Mouse (Mus musculus) limb, embryonic 12.5 days (tissue): Measurements from ENCODE around the gene Ccdc113. TPM values are rescaled to one million over a fixed set of nuclear protein-coding genes. Genes with fewer than 3 reads are reported as not detected.

Experiments used
- ATAC-seq: fragments of 200-750 bp; cut with Nextera tagmentation; 2 replicates; pipeline ENCODE4 v1.8.0; 2017; ENCODE audit warnings: low read depth, moderate TSS enrichment; ENCODE audit not compliant: insufficient number of reproducible peaks, insufficient read depth, low FRiP score, low TSS enrichment
- H3K27ac ChIP-seq: fragments of 300-500 bp; sonication (generic); 2 replicates; pipeline ENCODE4 v1.5.1; 2016; ENCODE audit warnings: mild to moderate bottlenecking, moderate library complexity
- H3K27me3 ChIP-seq: fragments of 300-500 bp; sonication (generic); 2 replicates; pipeline ENCODE4 v1.6.1; 2016; ENCODE audit warnings: mild to moderate bottlenecking, moderate library complexity
- H3K36me3 ChIP-seq: fragments of 300-500 bp; sonication (generic); 2 replicates; pipeline ENCODE4 v1.6.1; 2016; ENCODE audit warnings: mild to moderate bottlenecking, moderate library complexity
- H3K4me1 ChIP-seq: fragments of 300-500 bp; sonication (generic); replicated peaks from 2 replicates; pipeline ENCODE4 v1.6.1; 2016
- H3K4me2 ChIP-seq: fragments of 300-500 bp; sonication (generic); 2 replicates; pipeline ENCODE4 v1.6.1; 2016; ENCODE audit warnings: mild to moderate bottlenecking, moderate library complexity
- H3K4me3 ChIP-seq: fragments of 300-500 bp; sonication (generic); replicated peaks from 2 replicates; pipeline ENCODE4 v1.5.1; 2016; ENCODE audit warnings: mild to moderate bottlenecking
- H3K9ac ChIP-seq: fragments of 300-500 bp; sonication (generic); replicated peaks from 2 replicates; pipeline ENCODE4 v1.6.1; 2016; ENCODE audit warnings: mild to moderate bottlenecking, moderate library complexity
- H3K9me3 ChIP-seq: fragments of 300-500 bp; sonication (generic); 2 replicates; pipeline ENCODE4 v1.6.1; 2016; ENCODE audit warnings: mild to moderate bottlenecking, moderate library complexity
- WGBS: fragments of 180-500 bp; shearing (Covaris S2); methylation state at CpG from one replicate; pipeline ENCODE4 v1.1.7; 2016; 5-methylcytosine and 5-hydroxymethylcytosine counted together
- polyA plus RNA-seq: library from polyadenylated mRNA; unstranded; fragments of >200 nt; fragmentation: Nextera tagmentation; extraction: Ambion mirVana; gene quantifications from 2 replicates; pipeline ENCODE4 v1.2.1, GENCODE M21; 2016

Ccdc113 gene
- not detected in 2 replicates for polyA plus RNA-seq

DNA sequence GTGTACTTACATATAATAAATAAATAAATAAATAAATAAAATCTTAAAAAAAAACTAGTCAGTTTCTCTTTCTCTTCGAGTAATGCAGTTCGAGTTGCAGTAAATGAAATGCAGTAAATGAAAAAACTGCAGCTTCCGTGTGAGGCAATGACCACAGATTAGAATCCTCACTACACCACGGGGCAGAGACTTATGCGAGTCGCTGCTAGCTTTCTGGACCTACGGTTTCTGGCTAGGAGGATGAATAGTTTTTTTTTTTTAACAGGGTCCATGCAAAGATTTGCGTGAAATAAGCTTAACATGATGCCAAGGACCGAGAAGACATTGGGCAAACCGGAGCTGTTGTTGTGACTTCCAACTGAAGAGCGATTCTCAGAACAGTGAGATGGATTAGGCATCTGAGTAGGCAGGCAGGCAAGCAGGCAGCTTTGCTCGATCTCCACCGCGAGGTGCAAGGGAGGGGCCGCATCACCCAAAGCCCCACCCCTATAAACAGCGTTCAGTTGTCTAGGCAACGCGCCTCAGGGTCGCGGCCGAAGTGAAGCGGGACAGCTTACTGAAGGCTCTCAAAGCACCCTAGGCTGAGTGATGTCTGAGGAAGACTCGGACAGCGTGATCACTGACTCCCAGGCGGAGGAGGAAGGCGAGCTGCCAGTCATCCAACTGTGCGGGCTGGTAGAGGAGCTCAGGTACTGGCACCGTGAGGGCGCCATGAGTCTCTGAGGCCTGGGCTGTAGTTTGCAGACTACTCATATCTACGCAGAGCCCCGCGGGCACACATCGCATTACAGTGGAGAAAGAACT is at the start of gene Ccdc113:
Gene Ccdc113, plus strand, starts transcription at position 502 of the 804 bp plus-strand sequence.
- H3K27ac ChIP-seq: no peak within 1 kb of the TSS
- no peaks in the 10 kb centered on the region for H3K36me3 ChIP-seq
- 9% methylated on average over 33 of the region's 33 CpGs for WGBS
- peak within 1 kb of the TSS; percentile 73 for H3K4me2 ChIP-seq
- peak; percentile 71 for ATAC-seq
- no peaks in the 10 kb centered on the region for H3K9me3 ChIP-seq
- H3K4me3 ChIP-seq: peak within 1 kb of the TSS; percentile 45
- H3K27me3 ChIP-seq: peaks cover 7% of the 10 kb centered on the region; the same call in 1 of the 2 replicates
- H3K4me1 ChIP-seq: no peaks in the 10 kb centered on the region
- peak within 1 kb of the TSS; percentile 37; the same call in 1 of the 2 replicates for H3K9ac ChIP-seq

DNA sequence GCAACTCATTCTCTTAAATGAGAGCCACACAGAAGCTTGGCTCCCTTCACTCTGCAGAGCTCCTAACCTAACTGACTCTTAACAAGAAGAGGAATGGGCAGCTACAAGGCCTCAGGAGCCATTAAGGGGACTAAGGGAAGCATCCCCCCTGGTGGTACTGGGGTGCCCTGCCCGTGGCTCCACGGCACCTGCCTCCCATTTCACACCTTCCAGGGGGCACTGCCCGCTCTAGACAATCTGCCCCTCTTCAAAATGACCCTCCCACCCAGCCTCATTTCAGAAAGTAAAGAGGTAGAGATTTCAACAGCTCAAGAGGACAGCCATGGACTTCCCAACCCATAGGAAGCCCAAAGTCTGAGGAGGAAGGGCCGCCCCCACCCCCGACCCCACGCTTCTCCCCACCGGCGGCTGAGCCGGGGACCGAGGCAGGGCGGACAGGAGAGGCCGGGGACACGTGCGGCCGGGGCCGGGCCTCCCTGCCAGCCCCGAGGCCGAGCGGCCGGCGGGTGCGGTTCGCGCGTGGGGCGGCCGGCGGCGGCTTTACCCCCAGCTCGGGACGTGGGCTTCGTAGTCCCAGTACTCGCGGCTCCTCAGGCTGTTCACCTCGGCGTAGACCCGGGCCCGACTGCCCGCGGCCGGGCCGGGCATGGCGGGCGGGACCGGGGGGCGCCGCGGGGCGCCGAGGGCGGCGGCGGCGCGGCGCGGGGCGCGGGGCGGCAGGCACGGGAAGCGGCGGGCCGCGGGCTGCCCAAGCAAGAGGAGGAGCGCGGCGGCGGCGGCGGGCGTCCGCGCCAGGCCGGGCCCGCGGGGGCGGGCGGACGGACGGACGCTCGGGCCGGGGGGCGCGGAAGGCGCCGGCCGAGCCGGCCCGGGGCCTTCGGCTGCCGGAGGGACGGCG is 45.8 kb upstream of the Ccdc113 start:
- WGBS: under 1% methylated on average over 80 of the region's 95 CpGs
- peak overlapping the region; percentile 99 for H3K4me3 ChIP-seq
- ATAC-seq: no peak
- peak overlapping the region; percentile 67; the same call in 1 of the 2 replicates for H3K27ac ChIP-seq
- H3K36me3 ChIP-seq: peaks cover 37% of the 10 kb centered on the region
- H3K9me3 ChIP-seq: no peaks in the 10 kb centered on the region
- H3K27me3 ChIP-seq: no peaks in the 10 kb centered on the region; the same call in 1 of the 2 replicates
- peak overlapping the region; percentile 96 for H3K4me2 ChIP-seq
- H3K9ac ChIP-seq: peak overlapping the region; percentile 98
- H3K4me1 ChIP-seq: peaks cover 11% of the 10 kb centered on the region

DNA sequence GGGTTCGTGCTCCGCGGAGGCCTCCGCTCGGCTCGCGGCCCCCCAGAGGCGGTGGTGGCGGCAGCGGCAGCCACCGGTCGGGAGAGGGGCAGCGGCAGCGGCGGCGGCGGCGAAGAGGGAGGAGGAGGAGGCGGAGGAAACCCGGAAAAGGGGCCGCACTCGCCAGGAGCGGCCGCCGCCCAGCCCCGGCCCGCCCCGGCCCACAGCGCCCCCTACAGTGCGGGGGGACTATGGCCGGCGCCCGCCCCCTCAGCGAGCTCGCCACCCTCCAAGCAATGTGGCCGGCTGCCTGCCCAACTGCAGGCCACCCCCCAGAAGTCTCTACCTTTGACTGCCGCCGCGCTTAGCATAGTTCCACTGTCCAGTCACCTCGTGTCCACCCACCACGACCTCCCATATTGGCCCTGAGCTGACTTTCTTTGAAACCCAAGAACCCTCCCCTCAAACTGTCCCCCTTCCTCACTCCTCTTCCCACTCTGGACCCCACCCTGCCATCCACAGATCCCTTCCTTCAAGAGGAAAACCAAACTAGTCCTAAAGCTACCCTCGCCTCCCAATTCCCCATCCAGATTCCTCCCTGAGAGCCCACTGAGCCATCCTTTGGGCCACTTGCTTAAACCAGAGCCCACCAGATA is 45.1 kb upstream of the Ccdc113 start:
- no peaks in the 10 kb centered on the region; the same call in 1 of the 2 replicates for H3K27me3 ChIP-seq
- H3K9me3 ChIP-seq: no peaks in the 10 kb centered on the region
- peak overlapping the region; percentile 62 for H3K4me2 ChIP-seq
- H3K9ac ChIP-seq: peak overlapping the region; percentile 98
- peaks cover 11% of the 10 kb centered on the region for H3K4me1 ChIP-seq
- H3K36me3 ChIP-seq: peaks cover 30% of the 10 kb centered on the region
- peak; percentile 91 for ATAC-seq
- peak overlapping the region; percentile 99 for H3K4me3 ChIP-seq
- WGBS: 2% methylated on average over 28 of the region's 42 CpGs
- H3K27ac ChIP-seq: peak overlapping the region; percentile 67; the same call in 1 of the 2 replicates

DNA sequence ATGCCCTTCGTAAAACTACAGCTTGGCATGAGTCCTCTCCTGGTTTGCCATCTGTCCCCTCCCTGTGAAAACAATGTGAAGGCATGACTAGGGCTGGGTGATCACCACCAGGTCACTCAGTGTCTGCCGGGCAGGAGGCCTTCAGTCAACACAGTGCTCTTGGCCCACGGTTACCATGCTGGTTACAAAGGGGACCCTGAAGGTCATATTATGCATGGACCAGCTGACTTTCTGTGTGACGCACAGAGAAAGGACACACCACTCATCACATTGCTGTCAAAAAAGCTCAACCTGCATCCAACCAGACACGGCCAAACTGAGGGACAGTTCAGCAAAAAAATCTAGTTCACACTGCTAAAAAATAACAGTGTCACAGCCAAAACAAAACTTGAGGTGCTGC is 43.9 kb upstream of the Ccdc113 start, which contains the start of gene Csnk2a2:
Gene Csnk2a2, minus strand, starts transcription at position 34 of the 400 bp plus-strand sequence.
- H3K4me2 ChIP-seq: peak within 1 kb of the TSS; percentile 62
- peaks cover 19% of the 10 kb centered on the region for H3K36me3 ChIP-seq
- no peaks in the 10 kb centered on the region; the same call in 1 of the 2 replicates for H3K27me3 ChIP-seq
- H3K27ac ChIP-seq: no peak within 1 kb of the TSS
- no peak for ATAC-seq
- peak within 1 kb of the TSS; percentile 98 for H3K9ac ChIP-seq
- no peaks in the 10 kb centered on the region for H3K9me3 ChIP-seq
- peaks cover 11% of the 10 kb centered on the region for H3K4me1 ChIP-seq
- 83% methylated on average over 5 of the region's 5 CpGs for WGBS
- peak within 1 kb of the TSS; percentile 99 for H3K4me3 ChIP-seq

DNA sequence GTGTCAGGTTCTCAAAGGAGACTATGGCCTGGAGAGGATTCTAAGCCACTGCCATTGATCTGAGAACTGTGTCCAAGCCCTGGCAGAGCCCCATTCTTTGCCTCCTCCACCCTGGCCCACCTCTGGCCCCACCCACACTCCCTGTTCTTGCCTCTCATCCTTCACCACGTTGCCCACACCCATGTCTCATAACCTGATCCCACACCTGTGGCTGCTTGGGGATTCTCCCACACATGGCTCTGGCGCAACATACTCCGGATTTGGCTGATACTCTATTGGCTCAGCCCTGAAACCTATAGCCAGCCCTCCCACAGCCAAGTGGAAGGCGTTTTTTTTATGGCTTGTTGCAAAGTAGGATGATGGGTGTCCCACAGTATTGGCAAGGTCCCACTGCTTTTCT is 41.8 kb upstream of the Ccdc113 start:
- Histone ChIP-seq H3K9ac (no peak overlapping the region), H3K36me3 (no peaks in the 10 kb centered on the region; the same call in 1 of the 2 replicates), H3K4me1 (peaks cover 9% of the 10 kb centered on the region), H3K4me2 (no peak overlapping the region), H3K4me3 (no peak overlapping the region), H3K9me3 (no peaks in the 10 kb centered on the region), H3K27ac (no peak overlapping the region), H3K27me3 (no peaks in the 10 kb centered on the region; the same call in 1 of the 2 replicates)
- ATAC-seq: no peak
- WGBS: 72% methylated on average over 4 of the region's 4 CpGs

DNA sequence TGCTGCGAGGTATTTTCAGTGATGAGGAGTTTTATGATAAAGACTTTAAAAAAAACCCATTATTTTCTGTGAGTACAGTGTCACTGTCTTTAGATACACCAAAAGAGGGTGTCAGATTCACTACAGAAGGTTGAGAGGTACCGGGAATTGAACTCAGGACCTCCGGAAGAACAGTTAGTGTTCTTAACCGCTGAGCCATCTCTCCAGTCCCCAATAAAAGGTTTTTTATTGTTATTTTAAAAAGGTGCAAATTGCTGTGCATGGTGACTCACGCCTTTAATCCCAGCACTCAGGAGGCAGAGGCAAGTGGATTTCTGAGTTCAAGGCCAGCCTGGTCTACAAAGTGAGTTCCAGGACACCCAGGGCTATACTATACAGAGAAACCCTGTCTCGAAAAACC is 38.4 kb upstream of the Ccdc113 start:
- H3K27me3 ChIP-seq: no peaks in the 10 kb centered on the region
- H3K4me3 ChIP-seq: no peak overlapping the region
- no peaks in the 10 kb centered on the region for H3K4me1 ChIP-seq
- no peak for ATAC-seq
- no peaks in the 10 kb centered on the region for H3K9me3 ChIP-seq
- H3K27ac ChIP-seq: no peak overlapping the region
- H3K36me3 ChIP-seq: no peaks in the 10 kb centered on the region
- no peak overlapping the region for H3K9ac ChIP-seq
- WGBS: 78% methylated on average over 6 of the region's 6 CpGs
- no peak overlapping the region for H3K4me2 ChIP-seq

DNA sequence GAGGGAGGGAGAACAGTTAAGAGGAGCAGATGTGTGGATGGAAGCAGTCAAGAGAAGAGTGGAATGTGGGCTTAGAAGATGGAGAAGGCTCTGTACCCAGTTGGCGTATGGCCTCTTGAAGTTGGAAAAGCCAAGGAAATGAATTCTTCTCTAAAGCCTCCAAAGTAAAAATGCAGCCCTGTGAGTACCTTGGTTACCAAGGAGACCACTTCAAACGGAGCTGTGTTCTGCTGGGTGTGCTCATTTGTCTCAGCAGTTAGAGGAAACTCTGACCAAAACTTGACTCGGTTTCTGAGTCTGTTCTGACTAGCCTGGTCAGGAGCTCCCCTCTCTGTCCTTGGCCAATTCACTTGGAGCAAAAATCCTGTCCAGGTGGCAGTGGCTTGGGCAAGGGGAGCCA is 37.5 kb upstream of the Ccdc113 start:
- no peaks in the 10 kb centered on the region for H3K9me3 ChIP-seq
- no peak overlapping the region for H3K9ac ChIP-seq
- H3K27me3 ChIP-seq: no peaks in the 10 kb centered on the region
- 31% methylated on average over 3 of the region's 3 CpGs for WGBS
- no peaks in the 10 kb centered on the region for H3K4me1 ChIP-seq
- H3K36me3 ChIP-seq: no peaks in the 10 kb centered on the region
- H3K27ac ChIP-seq: no peak overlapping the region
- ATAC-seq: no peak
- H3K4me3 ChIP-seq: no peak overlapping the region
- H3K4me2 ChIP-seq: no peak overlapping the region

DNA sequence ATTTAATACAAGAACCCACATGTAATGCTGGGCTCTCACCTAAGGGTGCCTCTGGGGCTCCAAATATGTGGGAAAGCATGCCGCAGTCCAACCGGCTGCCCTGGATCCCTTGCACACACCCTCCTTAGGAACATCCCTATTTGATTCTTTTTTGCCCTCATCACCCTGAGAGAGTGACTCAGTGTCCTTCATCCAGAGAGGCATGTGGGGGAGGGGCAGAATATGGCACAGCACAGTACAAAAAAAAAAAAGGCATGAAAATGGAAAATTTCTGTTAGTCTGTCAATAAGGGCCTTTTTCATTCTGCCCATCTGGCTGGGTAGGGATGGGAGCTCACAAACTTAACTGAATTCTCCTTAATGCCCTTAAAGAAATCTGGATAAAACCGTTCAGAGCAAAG is 36.1 kb upstream of the Ccdc113 start:
- Histone ChIP-seq H3K4me2 (no peak overlapping the region), H3K4me1 (no peaks in the 10 kb centered on the region), H3K36me3 (no peaks in the 10 kb centered on the region), H3K27ac (no peak overlapping the region), H3K4me3 (no peak overlapping the region), H3K27me3 (no peaks in the 10 kb centered on the region), H3K9ac (no peak overlapping the region), H3K9me3 (no peaks in the 10 kb centered on the region)
- ATAC-seq: no peak
- 84% methylated on average over 3 of the region's 3 CpGs for WGBS

DNA sequence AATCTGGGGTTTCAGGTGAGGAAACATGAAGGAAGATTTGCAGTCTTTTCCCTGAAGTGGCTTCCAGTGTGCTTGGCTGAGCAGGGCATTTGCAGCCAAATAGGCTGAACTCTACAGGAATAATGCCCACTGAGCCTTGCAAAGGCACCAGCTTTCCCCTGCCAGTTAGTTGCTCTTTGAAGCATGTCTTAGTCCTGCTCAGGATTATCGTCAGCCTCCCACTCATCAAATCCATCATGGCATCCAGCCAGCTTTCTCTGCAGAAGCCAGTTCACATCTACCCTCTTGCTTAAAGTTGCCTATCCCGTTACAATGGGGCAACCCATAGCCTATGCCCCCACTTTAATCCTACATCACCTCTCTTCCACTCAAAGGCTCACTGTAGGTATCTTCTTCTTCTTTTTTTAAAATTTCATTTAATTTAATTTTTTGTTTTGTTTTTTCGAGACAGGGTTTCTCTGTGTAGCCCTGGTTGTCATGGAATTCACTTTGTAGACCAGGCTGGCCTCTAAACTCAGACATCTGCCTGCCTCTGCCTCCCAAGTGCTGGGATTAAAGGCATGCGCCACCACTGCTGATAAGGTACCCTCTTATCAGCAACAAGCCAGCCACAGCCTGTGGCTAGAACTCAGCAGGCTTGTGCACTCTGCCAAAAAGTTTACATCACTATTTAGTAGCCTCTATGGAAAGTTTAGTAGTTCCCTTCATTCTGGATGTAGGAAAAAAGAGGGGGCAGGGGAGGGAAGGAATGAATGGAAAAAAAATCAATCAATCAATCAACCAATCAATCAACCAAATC is 34.4 kb upstream of the Ccdc113 start:
- Histone ChIP-seq H3K9me3 (no peaks in the 10 kb centered on the region), H3K27me3 (no peaks in the 10 kb centered on the region), H3K4me3 (no peak overlapping the region), H3K27ac (no peak overlapping the region), H3K9ac (no peak overlapping the region), H3K4me1 (no peaks in the 10 kb centered on the region), H3K4me2 (no peak overlapping the region), H3K36me3 (no peaks in the 10 kb centered on the region)
- no peak for ATAC-seq
- WGBS: 75% methylated on average over 4 of the region's 4 CpGs

DNA sequence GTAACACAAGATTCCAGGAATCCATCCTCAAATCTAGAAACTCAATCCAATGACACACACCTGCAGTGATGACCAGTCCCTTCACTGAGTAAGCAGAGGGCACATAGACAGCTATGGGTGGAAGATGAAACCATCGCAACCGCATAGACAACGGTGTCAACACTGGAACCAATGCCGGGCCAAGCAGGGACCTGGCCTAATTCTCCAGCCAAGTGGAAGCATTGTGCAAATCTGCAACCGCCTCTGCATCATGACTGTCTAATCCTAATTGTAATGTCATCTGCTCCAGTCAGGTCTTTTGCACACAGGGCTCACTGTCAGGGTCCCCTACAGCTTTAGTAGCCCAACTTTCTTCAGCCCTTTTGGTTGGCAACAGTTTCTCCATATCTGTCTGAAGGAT is 33.4 kb upstream of the Ccdc113 start:
- no peaks in the 10 kb centered on the region for H3K9me3 ChIP-seq
- no peak for ATAC-seq
- H3K4me3 ChIP-seq: no peak overlapping the region
- 92% methylated on average over 5 of the region's 5 CpGs for WGBS
- no peak overlapping the region for H3K27ac ChIP-seq
- H3K27me3 ChIP-seq: no peaks in the 10 kb centered on the region
- H3K4me2 ChIP-seq: no peak overlapping the region
- H3K9ac ChIP-seq: no peak overlapping the region
- H3K4me1 ChIP-seq: no peaks in the 10 kb centered on the region
- H3K36me3 ChIP-seq: no peaks in the 10 kb centered on the region
